Mouse (Mus musculus) G1E (cell line): ENCODE results near the gene Pfas. TPM values are rescaled to one million over a fixed set of nuclear protein-coding genes. Genes with fewer than 3 reads are reported as not detected.
"Not testable (repeated sequence)": the region's sequence is repeated elsewhere in the genome, so short reads cannot be mapped to it uniquely, and the experiment has no call there.

Experiments
- ATAC-seq: 2 replicates; pipeline ENCODE4 v1.8.0; 2016; ENCODE audit warnings: mild to moderate bottlenecking; ENCODE audit not compliant: insufficient number of reproducible peaks, poor library complexity, low FRiP score, severe bottlenecking; ENCODE audit errors: extremely low read depth
- DNase-seq: peaks from one replicate; pipeline ENCODE4 v3.0.0; 2012; ENCODE audit warnings: low spot score
- H3K27me3 ChIP-seq: 2 replicates; pipeline ENCODE4 v1.6.1; 2012; ENCODE audit warnings: mild to moderate bottlenecking, low read length, inconsistent platforms; ENCODE audit not compliant: insufficient read depth
- H3K36me3 ChIP-seq: replicated peaks from 2 replicates; pipeline ENCODE3; 2012; ENCODE audit warnings: mild to moderate bottlenecking, inconsistent platforms
- H3K4me1 ChIP-seq: 2 replicates; pipeline ENCODE4 v1.6.1; 2012; ENCODE audit warnings: low read depth, low read length, inconsistent platforms, mixed read lengths; ENCODE audit not compliant: insufficient read depth
- H3K4me3 ChIP-seq: 2 replicates; pipeline ENCODE4 v1.5.1; 2012; ENCODE audit warnings: low read depth, mild to moderate bottlenecking, inconsistent platforms, low read length, moderate library complexity, mixed read lengths
- H3K9me3 ChIP-seq: replicated peaks from 2 replicates; pipeline ENCODE4 v1.6.1; 2012; ENCODE audit warnings: inconsistent platforms
- CTCF ChIP-seq: IDR thresholded peaks from 2 replicates; pipeline ENCODE4 v1.5.1; 2012; ENCODE audit warnings: low read depth, low read length, inconsistent platforms, mixed read lengths
- GATA1 ChIP-seq: IDR thresholded peaks from 2 replicates; pipeline ENCODE4 v1.6.1; 2012; ENCODE audit warnings: borderline replicate concordance, low read length, inconsistent platforms, mixed read lengths
- GATA2 ChIP-seq: IDR thresholded peaks from 2 replicates; pipeline ENCODE4 v1.6.1; 2012; ENCODE audit warnings: low read depth, low read length, inconsistent platforms, borderline replicate concordance
- POLR2AphosphoS5 ChIP-seq: IDR thresholded peaks from 2 replicates; pipeline ENCODE4 v1.6.1; 2012; ENCODE audit warnings: low read depth, low read length, inconsistent platforms; ENCODE audit not compliant: insufficient replicate concordance
- TAL1 ChIP-seq: conservative IDR thresholded peaks from 2 replicates; pipeline ENCODE4 v1.6.1; 2012; ENCODE audit warnings: low read depth, low read length, inconsistent platforms, mixed read lengths
- polyA plus RNA-seq: library from polyadenylated mRNA; stranded (reverse); fragments of >175 nt; gene quantifications from 2 replicates; pipeline ENCODE4 v1.2.3, GENCODE M21; 2012
- total RNA-seq, 2 experiments: library from RNA; stranded (forward) in 1 of 2; stranded (reverse) in 1 of 2; fragments of 200-1000 nt in 1 of 2; fragments of >200 nt in 1 of 2; fragmentation: Nextera tagmentation in 1 of 2; gene quantifications; 2 replicates each; pipeline ENCODE4 v1.2.3; 2014 to 2017

The Pfas gene
- total and polyA plus RNA-seq, 3 experiments: 36.2 to 107 (median 62.8) TPM

GRCm38 (mm10) chr11:68975601-68976000, 32.7 kb downstream of the Pfas start:
- H3K9me3 ChIP-seq: no peaks in the 10 kb centered on the region
- TF ChIP-seq GATA1: no peak
- TF ChIP-seq TAL1: no peak
- TF ChIP-seq POLR2AphosphoS5: no peak

GRCm38 (mm10) chr11:68975085-68975484, 33.2 kb downstream of the Pfas start, which contains the start of gene Rangrf:
TSS of gene Rangrf (minus strand) at chr11:68975185.
- ATAC-seq (no peak), DNase-seq (no peak)
- H3K4me1 ChIP-seq: peaks cover 35% of the 10 kb centered on the region
- peaks cover 4% of the 10 kb centered on the region for H3K27me3 ChIP-seq
- H3K9me3 ChIP-seq: no peaks in the 10 kb centered on the region
- no peak within 1 kb of the TSS; the same call in 1 of the 2 replicates for H3K4me3 ChIP-seq
- H3K36me3 ChIP-seq: peaks cover 16% of the 10 kb centered on the region
- no peak for TF ChIP-seq CTCF
- no peak for TF ChIP-seq GATA2
- no peak for TF ChIP-seq POLR2AphosphoS5
- no peak for TF ChIP-seq GATA1
- no peak for TF ChIP-seq TAL1

More at GRCm38 (mm10) chr11:68975601-68976000, 32.7 kb downstream of the Pfas start:
- ATAC-seq (no peak), DNase-seq (no peak)
- Histone ChIP-seq H3K27me3 (peaks cover 4% of the 10 kb centered on the region), H3K4me3 (no peak overlapping the region), H3K4me1 (peaks cover 35% of the 10 kb centered on the region), H3K36me3 (peaks cover 14% of the 10 kb centered on the region)

DNA sequence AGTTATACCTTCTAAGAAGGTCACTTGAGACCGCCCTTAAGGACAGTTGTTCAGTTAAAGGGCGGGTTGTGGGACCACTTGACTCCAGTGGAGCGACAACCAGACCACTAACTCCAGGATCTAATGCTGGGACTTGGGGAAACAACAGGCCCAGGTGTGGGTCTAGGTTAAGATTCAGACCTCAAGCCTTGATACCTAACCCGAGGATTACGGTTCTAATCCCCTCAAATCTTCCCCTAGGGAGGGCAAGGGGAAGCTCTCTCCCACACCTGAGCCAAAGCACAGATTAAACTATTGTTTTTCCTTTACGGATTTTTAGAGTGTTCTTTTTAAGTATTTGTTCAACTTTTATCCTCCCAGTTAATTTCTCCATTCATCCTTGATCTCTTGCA, 34.2 kb downstream of the Pfas start:
- H3K27me3 ChIP-seq: peaks cover 4% of the 10 kb centered on the region
- ATAC-seq: no peak
- TF ChIP-seq GATA2: no peak

GRCm38 (mm10) chr11:68973250-68974058, 34.8 kb downstream of the Pfas start:
- ATAC-seq (peak; percentile 68), DNase-seq (peak; percentile 79)
- H3K27me3 ChIP-seq, H3K9me3 ChIP-seq: not testable (repeated sequence)
- Histone ChIP-seq H3K4me1 (peaks cover 40% of the 10 kb centered on the region), H3K36me3 (peaks cover 19% of the 10 kb centered on the region), H3K4me3 (peak overlapping the region; percentile 67)

More for the DNA sequence above, 34.2 kb downstream of the Pfas start:
- no peak for DNase-seq
- Histone ChIP-seq H3K4me1 (peaks cover 34% of the 10 kb centered on the region), H3K36me3 (peaks cover 19% of the 10 kb centered on the region), H3K9me3 (no peaks in the 10 kb centered on the region), H3K4me3 (peak overlapping the region; percentile 67; the same call in 1 of the 2 replicates)

GRCm38 (mm10) chr11:68970232-68970631, 38.0 kb downstream of the Pfas start:
- Histone ChIP-seq H3K36me3 (peaks cover 19% of the 10 kb centered on the region), H3K9me3 (no peaks in the 10 kb centered on the region), H3K4me3 (no peak overlapping the region), H3K4me1 (peaks cover 63% of the 10 kb centered on the region), H3K27me3 (no peaks in the 10 kb centered on the region)
- ATAC-seq (no peak), DNase-seq (no peak)
- no peak for TF ChIP-seq GATA1
- no peak for TF ChIP-seq CTCF
- TF ChIP-seq GATA2: no peak

DNA sequence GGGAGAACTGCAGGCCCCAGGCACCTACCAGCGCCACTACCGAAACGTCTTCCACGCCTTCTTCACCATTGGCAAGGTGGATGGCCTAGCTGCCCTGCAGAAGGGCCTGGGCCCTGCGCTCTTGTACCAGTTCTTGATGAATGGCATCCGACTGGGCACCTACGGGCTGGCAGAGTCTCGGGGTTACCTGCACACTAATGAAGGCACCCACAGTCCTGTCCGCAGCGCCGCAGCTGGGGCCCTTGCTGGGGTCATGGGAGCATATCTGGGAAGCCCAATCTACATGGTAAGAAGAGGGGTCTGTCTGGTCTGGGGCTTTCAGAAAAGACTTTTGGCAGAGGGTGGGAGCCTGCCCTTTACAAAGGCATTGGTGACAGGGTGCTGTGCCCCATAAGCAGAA, 39.5 kb downstream of the Pfas start:
- TF ChIP-seq TAL1: no peak
- no peak for TF ChIP-seq GATA1
- no peak for TF ChIP-seq CTCF
- TF ChIP-seq POLR2AphosphoS5: no peak
- no peak for TF ChIP-seq GATA2
- ATAC-seq (no peak), DNase-seq (no peak)
- no peaks in the 10 kb centered on the region for H3K9me3 ChIP-seq
- H3K36me3 ChIP-seq: peaks cover 19% of the 10 kb centered on the region
- H3K27me3 ChIP-seq: peaks cover 3% of the 10 kb centered on the region; the same call in 1 of the 2 replicates
- H3K4me3 ChIP-seq: peak overlapping the region; percentile 37; the same call in 1 of the 2 replicates
- H3K4me1 ChIP-seq: peaks cover 61% of the 10 kb centered on the region
